Mouse (Mus musculus) cerebellum, adult 2 months (tissue): ENCODE measurements around the gene Tdrd6. TPM values are rescaled to one million over a fixed set of nuclear protein-coding genes. Genes with fewer than 3 reads are reported as not detected.

Experiments
- DNase-seq, 2 experiments: peaks; one replicate each; pipeline ENCODE4 v3.0.0; 2021
- H3K27ac ChIP-seq: fragments of 200-500 bp; 2 replicates; pipeline ENCODE4 v1.5.1; 2012; ENCODE audit warnings: low read length, control low read depth, inconsistent platforms; ENCODE audit not compliant: insufficient read depth
- H3K27me3 ChIP-seq: fragments of 200-500 bp; 2 replicates; pipeline ENCODE4 v1.6.1; 2012; ENCODE audit warnings: inconsistent platforms, mild to moderate bottlenecking, low read length, moderate library complexity; ENCODE audit not compliant: control insufficient read depth, insufficient read depth
- H3K4me1 ChIP-seq: fragments of 200-500 bp; 2 replicates; pipeline ENCODE4 v1.6.1; 2011; ENCODE audit warnings: low read length; ENCODE audit not compliant: control insufficient read depth, insufficient read depth
- H3K4me3 ChIP-seq: fragments of 200-500 bp; replicated peaks from 2 replicates; pipeline ENCODE3; 2011; ENCODE audit warnings: mild to moderate bottlenecking, low read depth, low read length, control low read depth; ENCODE audit not compliant: insufficient read depth
- CTCF ChIP-seq: fragments of 200-500 bp; IDR thresholded peaks from 2 replicates; pipeline ENCODE4 v1.5.1; 2011; ENCODE audit warnings: low read depth, mild to moderate bottlenecking, control low read depth, low read length, moderate library complexity, borderline replicate concordance; ENCODE audit not compliant: insufficient read depth
- POLR2A ChIP-seq: fragments of 200-500 bp; IDR thresholded peaks from 2 replicates; pipeline ENCODE4 v1.6.1; 2011; ENCODE audit warnings: low read length, control low read depth, borderline replicate concordance; ENCODE audit not compliant: insufficient read depth
- WGBS: fragments of 180-500 bp; shearing (Covaris S2); methylation state at CpG from one replicate; pipeline ENCODE4 v1.1.7; 2018; 5-methylcytosine and 5-hydroxymethylcytosine counted together
- polyA plus RNA-seq: library from polyadenylated mRNA; depleted of rRNA; stranded (reverse); fragments of >200 nt; gene quantifications from 2 replicates; pipeline ENCODE4 v1.2.3, GENCODE M21; 2012

Gene Tdrd6
- polyA plus RNA-seq, 1 experiment, result 1.9 TPM

DNA sequence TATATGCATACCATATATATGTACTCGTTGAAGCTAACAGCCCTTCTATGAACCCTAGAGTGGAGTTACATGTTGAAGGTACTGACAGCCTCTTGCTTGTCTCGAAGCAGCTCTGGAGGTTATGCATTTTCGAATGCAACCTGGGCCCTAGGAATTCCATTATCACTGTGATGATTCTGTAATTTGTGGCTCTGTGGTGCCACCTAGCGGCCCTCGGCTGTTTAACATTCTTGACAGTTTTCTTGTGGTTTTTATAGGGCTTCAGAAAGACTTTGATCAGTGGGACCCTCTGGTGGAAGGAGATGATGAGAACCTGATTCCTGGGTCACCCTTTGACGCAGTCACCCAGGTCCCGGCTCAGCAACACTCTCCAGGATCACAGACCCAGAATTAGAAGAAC lies 18.5 kb downstream of the Tdrd6 start:
- H3K4me3 ChIP-seq, result no peak overlapping the region
- H3K27me3 ChIP-seq, result no peaks in the 10 kb centered on the region
- DNase-seq, result peak; percentile 24 to 51
- no peak overlapping the region for H3K27ac ChIP-seq
- 18% methylated on average over 7 of the region's 7 CpGs for WGBS
- TF ChIP-seq CTCF (peak; percentile 78), POLR2A (no peak)
- H3K4me1 ChIP-seq, result no peaks in the 10 kb centered on the region

DNA sequence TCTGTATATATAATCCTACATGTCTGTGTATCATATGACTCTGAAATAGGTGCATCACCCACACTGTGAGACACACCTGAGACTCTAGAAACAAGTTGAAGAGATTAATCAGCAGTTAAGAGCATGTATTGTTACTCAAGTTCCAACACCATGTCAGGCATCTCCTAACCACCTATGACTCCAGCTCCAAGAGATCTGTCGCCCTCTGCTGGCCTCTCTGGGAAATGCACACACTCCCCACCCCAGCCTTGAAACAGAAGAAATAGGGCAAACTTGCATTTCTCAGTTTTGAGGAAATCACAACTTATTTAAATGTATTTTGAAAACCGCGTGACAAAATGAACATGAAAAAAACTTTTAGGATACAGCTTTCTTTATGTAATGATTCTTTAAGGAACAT lies 23.4 kb downstream of the Tdrd6 start:
- Histone ChIP-seq H3K27me3 (no peaks in the 10 kb centered on the region), H3K27ac (no peak overlapping the region), H3K4me1 (no peaks in the 10 kb centered on the region), H3K4me3 (no peak overlapping the region)
- peak; percentile 20 to 45 for DNase-seq
- WGBS, result 17% methylated on average over 3 of the region's 3 CpGs
- TF ChIP-seq CTCF, result peak; percentile 71
- TF ChIP-seq POLR2A, result no peak

DNA sequence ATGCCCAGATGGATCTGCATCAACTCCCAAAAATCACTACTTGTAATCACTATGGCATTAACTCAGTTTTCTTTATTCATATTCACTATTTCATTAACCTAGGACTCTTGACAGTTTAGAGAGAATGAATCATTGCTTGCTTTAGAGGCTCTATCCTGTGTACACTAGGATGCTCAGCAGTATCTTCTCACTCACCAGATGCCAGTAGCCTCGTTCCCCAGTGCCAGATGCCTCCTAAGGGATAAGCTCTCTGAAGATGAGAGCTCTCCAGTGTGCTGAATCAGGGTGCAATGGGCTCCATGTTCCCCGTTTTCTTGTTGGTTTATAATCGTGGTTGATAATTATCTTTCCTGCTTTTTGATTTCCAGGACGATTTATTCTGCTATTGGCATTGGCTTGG lies 31.4 kb downstream of the Tdrd6 start:
- no peak overlapping the region for H3K27ac ChIP-seq
- no peaks in the 10 kb centered on the region for H3K27me3 ChIP-seq
- no peak overlapping the region for H3K4me3 ChIP-seq
- no peaks in the 10 kb centered on the region for H3K4me1 ChIP-seq
- DNase-seq, result no peak
- no peak for TF ChIP-seq POLR2A
- no peak for TF ChIP-seq CTCF
- WGBS, result 62% methylated on average over 4 of the region's 4 CpGs

DNA sequence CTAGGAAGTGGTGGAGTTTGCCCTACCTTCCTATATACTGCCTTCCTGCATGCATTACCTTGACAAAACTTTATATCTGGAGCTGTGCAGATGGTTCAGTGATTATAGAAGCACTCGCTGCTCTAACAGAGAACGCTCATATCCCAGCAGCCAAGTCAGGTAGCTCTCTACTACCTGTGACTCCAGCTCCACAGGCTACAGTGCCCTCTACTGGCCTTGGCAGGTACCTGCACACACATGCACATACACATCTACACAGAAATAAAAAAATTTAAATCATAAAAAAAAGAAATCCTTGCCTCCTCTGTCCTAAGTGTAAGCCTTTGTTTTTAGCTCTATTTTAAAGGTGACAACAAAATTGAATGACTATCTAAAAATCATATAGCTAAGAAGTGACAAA lies 32.4 kb downstream of the Tdrd6 start:
- 99% methylated on average over 2 of the region's 2 CpGs for WGBS

DNA sequence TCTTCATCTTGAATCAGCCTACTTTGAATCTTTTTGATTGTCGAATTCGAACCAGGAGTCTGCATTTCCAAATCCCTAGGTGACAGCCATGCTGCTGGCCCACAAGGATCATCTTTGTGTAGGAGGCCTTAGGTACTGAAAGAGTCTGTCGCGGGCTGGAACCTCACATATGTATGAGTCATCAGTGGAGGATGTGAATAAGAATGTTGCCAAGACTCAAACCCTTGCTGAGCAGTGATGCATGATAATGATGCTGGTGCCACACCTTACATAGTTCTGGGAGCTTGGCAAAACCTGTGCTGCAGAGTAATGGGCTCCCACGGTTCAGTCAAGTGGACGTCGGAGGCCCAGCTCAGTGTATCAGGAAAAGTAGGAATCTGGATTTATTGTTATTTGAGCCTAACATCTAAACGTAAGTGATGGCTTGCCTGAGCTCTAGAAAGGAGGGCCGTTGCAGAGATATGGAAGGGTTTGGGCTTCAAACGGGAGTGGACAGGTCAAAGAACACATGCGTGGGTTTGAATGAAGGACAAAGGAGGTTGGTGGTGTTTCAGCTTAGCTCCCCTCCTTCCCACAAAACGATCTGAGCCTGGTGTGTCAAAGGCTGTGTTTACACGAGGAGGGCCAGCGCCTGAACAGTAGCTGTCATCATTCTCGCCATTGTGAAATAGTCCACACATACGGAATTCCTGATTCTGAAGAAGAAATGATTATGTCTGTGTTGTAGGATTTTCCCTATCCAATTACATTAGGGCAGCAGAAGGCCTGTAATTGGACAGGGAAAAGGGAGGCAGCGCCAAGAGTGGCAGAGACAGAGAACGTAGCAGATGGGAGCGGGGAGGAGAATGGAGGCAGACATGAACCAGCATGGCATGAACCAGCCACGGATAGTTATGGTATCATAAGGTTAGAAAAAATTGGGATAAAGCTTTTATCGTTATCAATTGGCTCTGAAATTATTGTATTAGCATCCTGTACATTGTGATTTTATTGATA lies 37.5 kb downstream of the Tdrd6 start:
- WGBS, result 64% methylated on average over 21 of the region's 21 CpGs
- no peak for TF ChIP-seq POLR2A
- TF ChIP-seq CTCF, result no peak
- no peak for DNase-seq
- Histone ChIP-seq H3K27me3 (no peaks in the 10 kb centered on the region), H3K27ac (no peak overlapping the region), H3K4me1 (no peaks in the 10 kb centered on the region), H3K4me3 (no peak overlapping the region)

More for the DNA sequence above, 32.4 kb downstream of the Tdrd6 start:
- TF ChIP-seq CTCF, result no peak
- TF ChIP-seq POLR2A, result no peak
- H3K4me3 ChIP-seq, result no peak overlapping the region
- no peak overlapping the region for H3K27ac ChIP-seq
- no peaks in the 10 kb centered on the region for H3K27me3 ChIP-seq
- no peaks in the 10 kb centered on the region for H3K4me1 ChIP-seq
- no peak for DNase-seq

DNA sequence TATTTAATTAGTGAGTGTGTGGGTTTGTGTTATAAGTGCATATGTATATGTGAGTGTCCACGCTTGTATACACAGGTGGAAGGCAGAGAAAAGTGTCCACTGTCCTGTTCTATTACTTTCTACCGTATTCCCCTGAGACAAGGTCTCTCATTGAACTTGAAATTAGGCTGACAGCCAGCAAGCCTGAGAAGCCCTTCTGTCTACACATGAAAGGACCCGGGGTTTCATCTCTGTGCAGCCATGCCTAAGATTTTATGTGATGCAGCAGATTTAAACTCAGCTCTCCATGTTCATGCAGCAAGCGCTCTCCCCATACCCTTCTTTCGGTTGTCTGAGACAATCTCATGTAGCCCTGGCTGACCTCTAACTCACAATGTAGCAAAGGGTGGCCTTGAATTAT lies 39.6 kb downstream of the Tdrd6 start:
- DNase-seq, result no peak
- 33% methylated on average over 5 of the region's 5 CpGs for WGBS

DNA sequence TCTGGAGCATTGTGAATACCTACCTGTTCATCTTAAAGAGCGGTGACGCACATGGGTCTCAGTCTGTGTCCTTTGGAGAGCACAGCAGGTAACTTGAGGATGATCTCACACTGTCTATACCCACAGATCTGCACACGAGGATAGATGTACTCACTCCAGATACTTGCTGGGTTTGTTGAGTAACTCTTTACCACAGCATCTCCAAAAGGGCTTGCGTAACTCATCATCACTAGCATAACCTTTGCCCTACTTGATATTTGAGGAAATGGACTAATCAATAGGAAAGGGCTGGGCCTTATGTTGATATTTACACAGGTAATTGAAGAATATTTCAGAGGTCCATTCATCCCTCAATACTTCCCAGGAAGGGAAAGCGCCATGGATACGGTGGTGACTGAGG lies 40.3 kb downstream of the Tdrd6 start:
- no peak for TF ChIP-seq POLR2A
- TF ChIP-seq CTCF, result no peak
- no peaks in the 10 kb centered on the region for H3K4me1 ChIP-seq
- H3K4me3 ChIP-seq, result no peak overlapping the region
- DNase-seq, result no peak
- 92% methylated on average over 6 of the region's 6 CpGs for WGBS
- no peak overlapping the region for H3K27ac ChIP-seq
- H3K27me3 ChIP-seq, result no peaks in the 10 kb centered on the region

More for the DNA sequence above, 39.6 kb downstream of the Tdrd6 start:
- no peaks in the 10 kb centered on the region for H3K4me1 ChIP-seq
- no peak overlapping the region for H3K27ac ChIP-seq
- H3K27me3 ChIP-seq, result no peaks in the 10 kb centered on the region
- no peak for TF ChIP-seq CTCF
- TF ChIP-seq POLR2A, result no peak
- H3K4me3 ChIP-seq, result no peak overlapping the region

DNA sequence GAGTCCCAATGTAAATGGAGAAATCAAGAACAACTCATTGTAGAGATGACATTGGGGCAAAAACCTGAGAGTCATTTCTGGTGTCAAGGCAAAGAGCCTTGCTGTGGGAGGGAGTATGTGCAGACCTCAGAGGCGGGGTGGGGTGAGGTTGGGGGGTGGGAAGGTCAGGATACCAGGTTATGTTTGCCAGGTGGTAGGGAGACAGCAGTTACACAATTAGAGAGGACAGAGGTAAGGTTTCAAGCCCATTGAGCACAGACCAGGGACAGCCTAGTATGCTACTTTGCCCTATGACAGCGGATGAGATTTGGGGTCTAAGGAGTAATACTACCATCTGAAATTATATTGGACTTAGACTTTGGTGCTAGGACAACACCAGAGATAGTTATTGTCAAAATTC lies 42.8 kb downstream of the Tdrd6 start:
- DNase-seq, result no peak
- Histone ChIP-seq H3K4me3 (no peak overlapping the region), H3K27me3 (no peaks in the 10 kb centered on the region), H3K27ac (no peak overlapping the region), H3K4me1 (no peaks in the 10 kb centered on the region)
- TF ChIP-seq POLR2A, result no peak
- WGBS, result 96% methylated on average over 2 of the region's 2 CpGs
